Mouse (Mus musculus): ENCODE data around the gene Fam189a1. TPM values are rescaled to one million over a fixed set of nuclear protein-coding genes. Genes with fewer than 3 reads are reported as not detected.

The Fam189a1 gene
- total RNA-seq, 2 experiments from 2014 or later, result 0.23 TPM; not detected in 1

GRCm38 (mm10) chr7:65104207-65105096, 51.9 kb downstream of the Fam189a1 start:
- DNase-seq, result no peak

- DNase-seq, result no peak
Measured at GRCm38 (mm10) chr7:65101661-65102060, 54.7 kb downstream of the Fam189a1 start.

GRCm38 (mm10) chr7:65097708-65098107, 58.7 kb downstream of the Fam189a1 start:
- DNase-seq, result no peak

- no peak for DNase-seq
Measured at GRCm38 (mm10) chr7:65095631-65096107, 60.7 kb downstream of the Fam189a1 start.

- no peak for DNase-seq
Measured at GRCm38 (mm10) chr7:65093314-65093713, 63.1 kb downstream of the Fam189a1 start.

- no peak for DNase-seq
Measured at GRCm38 (mm10) chr7:65091486-65091885, 64.9 kb downstream of the Fam189a1 start.

GRCm38 (mm10) chr7:65085972-65086371, 70.4 kb downstream of the Fam189a1 start:
- DNase-seq, result no peak

GRCm38 (mm10) chr7:65082778-65083091, 73.6 kb downstream of the Fam189a1 start:
- DNase-seq, result no peak

- DNase-seq, result no peak
Measured at GRCm38 (mm10) chr7:65081979-65082777, 74.2 kb downstream of the Fam189a1 start.

GRCm38 (mm10) chr7:65076134-65076533, 80.2 kb downstream of the Fam189a1 start:
- no peak for DNase-seq

- no peak for DNase-seq
Measured at GRCm38 (mm10) chr7:65074194-65074593, 82.2 kb downstream of the Fam189a1 start.

- no peak for DNase-seq
Measured at GRCm38 (mm10) chr7:65073555-65073954, 82.8 kb downstream of the Fam189a1 start.

GRCm38 (mm10) chr7:65066211-65066610, 90.2 kb downstream of the Fam189a1 start:
- no peak for DNase-seq

GRCm38 (mm10) chr7:65065457-65065856, 90.9 kb downstream of the Fam189a1 start:
- DNase-seq, result no peak

- no peak for DNase-seq
Measured at GRCm38 (mm10) chr7:65064638-65065037, 91.7 kb downstream of the Fam189a1 start.

GRCm38 (mm10) chr7:65064096-65064495, 92.3 kb downstream of the Fam189a1 start:
- DNase-seq, result no peak

- DNase-seq, result no peak
Measured at GRCm38 (mm10) chr7:65060163-65060799, 96.1 kb downstream of the Fam189a1 start.

GRCm38 (mm10) chr7:65056864-65057263, 99.5 kb downstream of the Fam189a1 start:
- DNase-seq, result no peak

- no peak for DNase-seq
Measured at GRCm38 (mm10) chr7:65051986-65052385, 104.4 kb downstream of the Fam189a1 start.

GRCm38 (mm10) chr7:65049236-65049954, 107.0 kb downstream of the Fam189a1 start:
- DNase-seq, result no peak

- DNase-seq, result no peak
Measured at GRCm38 (mm10) chr7:65047700-65048099, 108.7 kb downstream of the Fam189a1 start.

GRCm38 (mm10) chr7:65046690-65047089, 109.7 kb downstream of the Fam189a1 start:
- DNase-seq, result no peak

Data from gastrocnemius, postnatal 25 days (tissue).